In genomic region chr2:44474653-44475052, GRCm38 (mm10) we compare ENCODE assay signal across 13 mouse cellular contexts.
DNase-seq lines count a peak whose midpoint lies in the region; ATAC-seq and TF ChIP-seq lines count a peak whose summit lies in the region.
"Had no signal": no experiment of that assay in that cellular context is flagged by ENCODE, and none has a peak within 500 bp of the region (broad histone marks: within the 10 kb centered on the region; RNA-seq: fewer than 3 reads in every experiment).

No protein-coding gene starts in this region.

- H3K4me2 ChIP-seq in embryonic facial prominence, embryonic 14.5 days (ENCODE audit: low read depth, low read length) = no peak overlapping the region
- H3K4me2 ChIP-seq in midbrain, embryonic 14.5 days (ENCODE audit: low read length) = no peak overlapping the region
- H3K4me2 ChIP-seq: embryonic facial prominence, embryonic 15.5 days; kidney, embryonic 15.5 days had no signal

- no peak overlapping the region for H3K27ac ChIP-seq in MEL (ENCODE audit: control insufficient read depth, low read depth, low read length)
- no peak overlapping the region for H3K27ac ChIP-seq in embryonic facial prominence, embryonic 14.5 days (replicated peaks; ENCODE audit: low read depth, low read length)
- no peak overlapping the region for H3K27ac ChIP-seq in midbrain, embryonic 14.5 days (replicated peaks; ENCODE audit: low read depth, low read length)
- H3K27ac ChIP-seq: embryonic facial prominence, embryonic 15.5 days; kidney, embryonic 15.5 days had no signal

- no peak overlapping the region for H3K9ac ChIP-seq in MEL (ENCODE audit: control insufficient read depth, low read depth, low read length, poor library complexity, severe bottlenecking)
- H3K9ac ChIP-seq in embryonic facial prominence, embryonic 14.5 days (ENCODE audit: low read depth, low read length) = no peak overlapping the region
- H3K9ac ChIP-seq in midbrain, embryonic 14.5 days (replicated peaks; ENCODE audit: low read length) = no peak overlapping the region
- H3K9ac ChIP-seq: embryonic facial prominence, embryonic 15.5 days; kidney, embryonic 15.5 days; liver, postnatal 0 days had no signal

- no peak for TF ChIP-seq RAD21 in MEL (IDR thresholded peaks at IDR 0.05; ENCODE audit: low read depth, low read length)

- no peaks in the 10 kb centered on the region for H3K27me3 ChIP-seq in MEL (ENCODE audit: control insufficient read depth in 1 of 2, insufficient read depth in 2 of 2, low read length in 2 of 2)
- no peaks in the 10 kb centered on the region for H3K27me3 ChIP-seq in embryonic facial prominence, embryonic 14.5 days (replicated peaks; ENCODE audit: control insufficient read depth, insufficient read depth, low read length)
- H3K27me3 ChIP-seq in midbrain, embryonic 14.5 days (ENCODE audit: control insufficient read depth, insufficient read depth, low read length) = no peaks in the 10 kb centered on the region
- H3K27me3 ChIP-seq: embryonic facial prominence, embryonic 15.5 days; kidney, embryonic 15.5 days had no signal

- intact Hi-C loops in left cerebral cortex, postnatal 36 days (cut with DNase I) = no loop called here

- no peaks in the 10 kb centered on the region for H3K36me3 ChIP-seq in MEL (ENCODE audit: control insufficient read depth in 1 of 2, insufficient read depth in 2 of 2, low read length in 2 of 2)
- H3K36me3 ChIP-seq in embryonic facial prominence, embryonic 14.5 days (ENCODE audit: control insufficient read depth, insufficient read depth, low read length) = no peaks in the 10 kb centered on the region
- H3K36me3 ChIP-seq in midbrain, embryonic 14.5 days (ENCODE audit: control insufficient read depth, insufficient read depth, low read length) = no peaks in the 10 kb centered on the region
- H3K36me3 ChIP-seq: embryonic facial prominence, embryonic 15.5 days; kidney, embryonic 15.5 days had no signal

- ATAC-seq in embryonic facial prominence, embryonic 14.5 days (ENCODE audit: low read depth) = no peak
- peak; percentile 68; the same call in 1 of the 2 replicates for ATAC-seq in midbrain, embryonic 14.5 days (ENCODE audit: low FRiP score, low TSS enrichment)
- ATAC-seq: liver, postnatal 0 days had no signal

- no peak overlapping the region for H3K4me3 ChIP-seq in MEL (ENCODE audit: control insufficient read depth in 1 of 2, insufficient read depth in 1 of 2, low read depth in 2 of 2, low read length in 2 of 2)
- no peak overlapping the region for H3K4me3 ChIP-seq in embryonic facial prominence, embryonic 14.5 days (ENCODE audit: low read depth, low read length)
- H3K4me3 ChIP-seq in midbrain, embryonic 14.5 days (replicated peaks; ENCODE audit: low read depth, low read length) = no peak overlapping the region
- H3K4me3 ChIP-seq: embryonic facial prominence, embryonic 15.5 days; kidney, embryonic 15.5 days; myocyte had no signal

- H3K9me3 ChIP-seq in MEL (replicated peaks; ENCODE audit: insufficient read depth, low read length) = no peaks in the 10 kb centered on the region
- H3K9me3 ChIP-seq in embryonic facial prominence, embryonic 14.5 days (ENCODE audit: control insufficient read depth, low read length) = no peaks in the 10 kb centered on the region
- no peaks in the 10 kb centered on the region for H3K9me3 ChIP-seq in midbrain, embryonic 14.5 days (ENCODE audit: control insufficient read depth, low read length)
- H3K9me3 ChIP-seq: embryonic facial prominence, embryonic 15.5 days; kidney, embryonic 15.5 days had no signal

- no peaks in the 10 kb centered on the region for H3K4me1 ChIP-seq in MEL (ENCODE audit: control insufficient read depth in 1 of 2, insufficient read depth in 2 of 2, low read length in 2 of 2)
- H3K4me1 ChIP-seq in embryonic facial prominence, embryonic 14.5 days (ENCODE audit: control insufficient read depth, insufficient read depth, low read length) = no peaks in the 10 kb centered on the region
- no peaks in the 10 kb centered on the region for H3K4me1 ChIP-seq in midbrain, embryonic 14.5 days (ENCODE audit: control insufficient read depth, insufficient read depth, low read length)
- H3K4me1 ChIP-seq: embryonic facial prominence, embryonic 15.5 days; kidney, embryonic 15.5 days had no signal

- no peak for TF ChIP-seq CTCF in MEL (IDR thresholded peaks at IDR 0.05 in 2 of 3, conservative IDR thresholded peaks at IDR 0.05 in 1 of 3; ENCODE audit: control insufficient read depth in 1 of 3, insufficient read depth in 1 of 3, low read depth in 2 of 3, low read length in 3 of 3, poor library complexity in 1 of 3, severe bottlenecking in 1 of 3)

- peak; percentile 2 for DNase-seq in kidney, postnatal 14 days
- no peak for DNase-seq in kidney, adult 9 months
- no peak for DNase-seq in MEL (ENCODE audit: low read depth, low spot score)
- DNase-seq in embryonic facial prominence, embryonic 14.5 days (ENCODE audit: low spot score) = peak; percentile 55
- DNase-seq in midbrain, embryonic 14.5 days = peak; percentile 81
- no peak for DNase-seq in thymus, postnatal 25 days
- no peak for DNase-seq in adipocyte (ENCODE audit: low spot score)
- no peak for DNase-seq in left cerebral cortex, postnatal 36 days (ENCODE audit: low spot score in 2 of 2)
- DNase-seq: liver, postnatal 0 days; thymus, adult 18-20 months had no signal

- WGBS in embryonic facial prominence, embryonic 14.5 days = 10% methylated on average over 3 of the region's 3 CpGs
- WGBS in midbrain, embryonic 14.5 days = 1% methylated on average over 3 of the region's 3 CpGs

- no peaks in the 10 kb centered on the region for H3K79me2 ChIP-seq in MEL (ENCODE audit: control insufficient read depth, insufficient read depth, low read length, poor library complexity)

- TF ChIP-seq POLR2A in MEL (IDR thresholded peaks at IDR 0.05; ENCODE audit: control insufficient read depth in 1 of 2, insufficient read depth in 1 of 2, low read depth in 1 of 2, low read length in 2 of 2, poor library complexity in 1 of 2) = no peak

- TF ChIP-seq EP300 in MEL (IDR thresholded peaks at IDR 0.05; ENCODE audit: low read depth in 1 of 2, low read length in 2 of 2) = no peak

TF ChIP-seq in MEL, 35 proteins besides CTCF, POLR2A, EP300 and RAD21:
- 0 out of 2 replicates have a peak, but pooled peaks have one; percentile 8 for TF ChIP-seq ZNF384 (IDR thresholded peaks at IDR 0.05; ENCODE audit: low read depth, low read length)
- TF ChIP-seq NRF1 (IDR thresholded peaks at IDR 0.05; ENCODE audit: insufficient read depth, low read depth, low read length, poor library complexity, severe bottlenecking) = no peak

Comparison
In these comparisons a context has a peak if more than half of its experiments do, and no peak if none do; other contexts are left out.
1. DNase-seq: peak in kidney, postnatal 14 days (single experiment), embryonic facial prominence, embryonic 14.5 days (single experiment) and midbrain, embryonic 14.5 days (single experiment); none in kidney, adult 9 months (single experiment), MEL (single experiment), thymus, postnatal 25 days (single experiment), adipocyte (single experiment) and left cerebral cortex, postnatal 36 days (0 of 2).